Mouse (Mus musculus) retina, postnatal 1 day (tissue): ENCODE results near the gene Ccdc85c.

Experiments used
- DNase-seq: peaks from one replicate; pipeline ENCODE4 v3.0.0-alpha.2; 2012

Ccdc85c gene

GRCm38 (mm10) chr12:108292957-108293356 is 17.7 kb upstream of the Ccdc85c start:
- peak; percentile 85 for DNase-seq

GRCm38 (mm10) chr12:108292419-108292818 is 17.2 kb upstream of the Ccdc85c start:
- peak; percentile 83 for DNase-seq

- DNase-seq: no peak
These were observed 13.1 kb upstream of the Ccdc85c start for GRCm38 (mm10) chr12:108288127-108288880.

- DNase-seq: no peak
These were observed 11.8 kb upstream of the Ccdc85c start for GRCm38 (mm10) chr12:108287011-108287410.

- DNase-seq: no peak
These were observed 11.2 kb upstream of the Ccdc85c start for GRCm38 (mm10) chr12:108286381-108286780.

GRCm38 (mm10) chr12:108285225-108286011 is 10.2 kb upstream of the Ccdc85c start:
- DNase-seq: peak; percentile 84

GRCm38 (mm10) chr12:108284455-108285224 is 9.4 kb upstream of the Ccdc85c start:
- DNase-seq: peak; percentile 91

GRCm38 (mm10) chr12:108278221-108278918 is 3.1 kb upstream of the Ccdc85c start:
- peak; percentile 70 for DNase-seq

- DNase-seq: peak; percentile 68
These were observed 2.2 kb upstream of the Ccdc85c start for GRCm38 (mm10) chr12:108277341-108277841.

GRCm38 (mm10) chr12:108275920-108276822 is 946 bp upstream of the Ccdc85c start:
- peak; percentile 79 for DNase-seq

GRCm38 (mm10) chr12:108275508-108275890 is 274 bp upstream of the Ccdc85c start:
- DNase-seq: peak; percentile 99

GRCm38 (mm10) chr12:108274313-108274595 is 971 bp downstream of the Ccdc85c start:
- DNase-seq: no peak

- DNase-seq: peak; percentile 35
These were observed 1.5 kb downstream of the Ccdc85c start for GRCm38 (mm10) chr12:108273466-108274312.

- DNase-seq: peak; percentile 8
These were observed 3.0 kb downstream of the Ccdc85c start for GRCm38 (mm10) chr12:108272143-108272635.

- peak; percentile 8 for DNase-seq
These were observed 3.7 kb downstream of the Ccdc85c start for GRCm38 (mm10) chr12:108271351-108272142.

GRCm38 (mm10) chr12:108270240-108270919 is 4.8 kb downstream of the Ccdc85c start:
- peak; percentile 24 for DNase-seq

- peak; percentile 11 for DNase-seq
These were observed 5.5 kb downstream of the Ccdc85c start for GRCm38 (mm10) chr12:108269699-108270098.

GRCm38 (mm10) chr12:108268970-108269369 is 6.3 kb downstream of the Ccdc85c start:
- DNase-seq: peak; percentile 17

GRCm38 (mm10) chr12:108267653-108268052 is 7.6 kb downstream of the Ccdc85c start:
- DNase-seq: peak; percentile 6
